Mouse (Mus musculus) adrenal gland, adult 18-20 months (tissue): ENCODE results near the gene Cth. TPM values are rescaled to one million over a fixed set of nuclear protein-coding genes. Genes with fewer than 3 reads are reported as not detected.

Experiments
- total RNA-seq, 2 experiments: library from RNA; stranded (reverse); gene quantifications; 1 replicate in 1 of 2; 2 replicates in 1 of 2; pipeline ENCODE4 v1.2.3; 2021

Gene Cth
- total RNA-seq, 2 experiments from 2014 or later: 19.1 to 35.7 TPM

Other genes starting within 250 kb of the Cth start
- 10 to 100 TPM; 94.5 to 95.9 TPM for gene Ankrd13c, start 22.2 kb upstream of the Cth start, total RNA-seq
- gene Srsf11, start 111.6 kb upstream of the Cth start, total RNA-seq: 100 to 1,000 TPM; 145 to 191 TPM
- gene Lrrc40, start 111.6 kb upstream of the Cth start, total RNA-seq: 10 to 100 TPM; 25.3 to 31.4 TPM